Mouse (Mus musculus): ENCODE data around the gene Kndc1.

Kndc1 gene

GRCm38 (mm10) chr7:139905661-139906060 is 11.2 kb downstream of the Kndc1 start:
- DNase-seq (ENCODE audit: low spot score in 2 of 2): no peak

GRCm38 (mm10) chr7:139908176-139908575 is 13.7 kb downstream of the Kndc1 start:
- no peak for DNase-seq (ENCODE audit: low spot score in 2 of 2)

- no peak for DNase-seq (ENCODE audit: low spot score in 2 of 2)
Observed at GRCm38 (mm10) chr7:139909469-139909868, 15.0 kb downstream of the Kndc1 start.

- DNase-seq (ENCODE audit: low spot score in 2 of 2): no peak
Observed at GRCm38 (mm10) chr7:139910204-139910835, 15.8 kb downstream of the Kndc1 start.

- DNase-seq (ENCODE audit: low spot score in 2 of 2): no peak
Observed at GRCm38 (mm10) chr7:139914141-139915047, 19.9 kb downstream of the Kndc1 start.

GRCm38 (mm10) chr7:139915646-139916257 is 21.3 kb downstream of the Kndc1 start:
- DNase-seq (ENCODE audit: low spot score in 2 of 2): no peak

- DNase-seq (ENCODE audit: low spot score in 2 of 2): no peak
Observed at GRCm38 (mm10) chr7:139916345-139916744, 21.8 kb downstream of the Kndc1 start.

- DNase-seq (ENCODE audit: low spot score in 2 of 2): no peak
Observed at GRCm38 (mm10) chr7:139918262-139918661, 23.8 kb downstream of the Kndc1 start.

- no peak for DNase-seq (ENCODE audit: low spot score in 2 of 2)
Observed at GRCm38 (mm10) chr7:139930732-139931131, 36.2 kb downstream of the Kndc1 start.

- no peak for DNase-seq (ENCODE audit: low spot score in 2 of 2)
Observed at GRCm38 (mm10) chr7:139936705-139937104, 42.2 kb downstream of the Kndc1 start.

- DNase-seq (ENCODE audit: low spot score in 2 of 2): no peak
Observed at GRCm38 (mm10) chr7:139937138-139937537, 42.6 kb downstream of the Kndc1 start.

- DNase-seq (ENCODE audit: low spot score in 2 of 2): no peak
Observed at GRCm38 (mm10) chr7:139937810-139938209, 43.3 kb downstream of the Kndc1 start.

- no peak for DNase-seq (ENCODE audit: low spot score in 2 of 2)
Observed at GRCm38 (mm10) chr7:139940476-139941209, 46.1 kb downstream of the Kndc1 start.

- DNase-seq (ENCODE audit: low spot score in 2 of 2): no peak
Observed at GRCm38 (mm10) chr7:139943674-139944281, 49.3 kb downstream of the Kndc1 start, which contains the start of gene Utf1. Gene Utf1 (plus strand): TSS chr7:139943789.

- DNase-seq (ENCODE audit: low spot score in 2 of 2): no peak
Observed at GRCm38 (mm10) chr7:139944291-139945240, 50.1 kb downstream of the Kndc1 start.

GRCm38 (mm10) chr7:139945516-139945915 is 51.0 kb downstream of the Kndc1 start:
- no peak for DNase-seq (ENCODE audit: low spot score in 2 of 2)

GRCm38 (mm10) chr7:139946032-139946431 is 51.5 kb downstream of the Kndc1 start:
- no peak for DNase-seq (ENCODE audit: low spot score in 2 of 2)

- no peak for DNase-seq (ENCODE audit: low spot score in 2 of 2)
Observed at GRCm38 (mm10) chr7:139949893-139950282, 55.4 kb downstream of the Kndc1 start.

- no peak for DNase-seq (ENCODE audit: low spot score in 2 of 2)
Observed at GRCm38 (mm10) chr7:139950283-139950971, 55.9 kb downstream of the Kndc1 start.

GRCm38 (mm10) chr7:139951079-139951478 is 56.6 kb downstream of the Kndc1 start:
- no peak for DNase-seq (ENCODE audit: low spot score in 2 of 2)

All from frontal cortex, postnatal 10 days (tissue).